Mouse (Mus musculus): Measurements from ENCODE around the gene Hist2h2ab.
"Not testable (repeated sequence)": the region's sequence is repeated elsewhere in the genome, so short reads cannot be mapped to it uniquely, and the experiment has no call there.

Gene Hist2h2ab

DNA sequence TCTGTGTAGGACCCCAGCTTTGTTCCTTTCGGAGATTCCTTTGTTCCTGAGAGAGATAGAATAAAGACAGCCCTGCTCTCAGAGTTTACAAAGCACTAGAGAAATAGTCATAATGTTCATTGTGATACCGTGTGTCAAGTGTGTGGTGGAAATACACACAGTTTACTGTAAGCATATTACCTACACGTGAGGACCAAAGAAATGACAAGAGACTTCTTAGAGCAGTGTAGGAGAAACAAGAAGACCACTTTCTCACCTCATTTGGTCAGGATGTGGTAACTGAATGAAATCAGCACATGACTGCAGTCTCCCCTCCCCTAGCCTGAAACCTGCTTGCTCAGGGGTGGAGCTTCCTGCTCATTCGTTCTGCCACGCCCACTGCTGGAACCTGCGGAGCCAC is 21.5 kb upstream of the Hist2h2ab start:
- DNase-seq (ENCODE audit: low read depth), result peak; percentile 90

DNA sequence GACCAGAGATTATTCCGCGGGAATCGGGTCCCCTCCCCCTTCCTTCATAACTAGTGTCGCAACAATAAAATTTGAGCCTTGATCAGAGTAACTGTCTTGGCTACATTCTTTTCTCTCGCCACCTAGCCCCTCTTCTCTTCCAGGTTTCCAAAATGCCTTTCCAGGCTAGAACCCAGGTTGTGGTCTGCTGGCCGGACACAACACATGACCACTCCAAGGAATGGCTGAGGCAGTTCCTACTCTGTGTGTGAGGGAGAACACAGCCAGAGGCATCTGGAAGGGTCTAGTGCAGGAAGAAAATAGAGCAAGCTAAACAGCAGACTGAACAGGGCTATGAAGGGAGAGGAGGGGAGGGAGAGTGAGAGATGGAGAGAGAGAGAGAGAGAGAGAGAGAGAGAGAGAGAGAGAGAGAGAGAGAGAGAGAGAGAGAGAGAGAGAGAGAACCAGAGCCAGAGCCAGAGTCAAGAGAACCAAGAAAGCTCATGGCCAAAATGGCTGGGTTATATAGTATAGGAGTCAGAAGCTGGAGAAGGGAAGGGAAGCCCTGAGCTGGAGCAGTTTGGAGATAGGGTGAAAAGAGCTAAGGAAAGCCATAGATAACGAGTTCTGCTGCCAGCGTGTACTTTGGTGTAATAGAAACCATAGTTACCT is 20.9 kb upstream of the Hist2h2ab start:
- DNase-seq (ENCODE audit: low read depth), result not testable (repeated sequence)

DNA sequence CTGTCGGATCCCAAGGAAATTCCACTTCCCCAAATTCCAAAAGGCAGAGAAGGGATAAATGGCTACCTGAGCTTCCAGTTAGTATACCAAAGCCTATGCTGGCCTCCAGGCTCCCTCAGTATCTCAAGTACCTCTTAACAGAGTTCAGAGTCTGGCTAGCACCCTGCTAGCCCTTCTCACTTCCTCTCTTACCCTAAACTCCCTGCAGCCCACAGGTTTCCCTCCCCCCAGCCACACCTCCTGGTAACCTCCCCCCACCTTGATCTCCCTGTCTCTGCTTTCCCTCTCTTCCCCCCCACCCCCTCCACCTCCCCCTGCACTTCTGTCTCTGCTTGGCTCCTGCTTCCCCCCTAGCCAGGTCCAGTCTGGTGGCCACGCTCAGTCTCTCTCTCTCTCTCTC is 19.9 kb upstream of the Hist2h2ab start:
- no peak for DNase-seq (ENCODE audit: low read depth)

DNA sequence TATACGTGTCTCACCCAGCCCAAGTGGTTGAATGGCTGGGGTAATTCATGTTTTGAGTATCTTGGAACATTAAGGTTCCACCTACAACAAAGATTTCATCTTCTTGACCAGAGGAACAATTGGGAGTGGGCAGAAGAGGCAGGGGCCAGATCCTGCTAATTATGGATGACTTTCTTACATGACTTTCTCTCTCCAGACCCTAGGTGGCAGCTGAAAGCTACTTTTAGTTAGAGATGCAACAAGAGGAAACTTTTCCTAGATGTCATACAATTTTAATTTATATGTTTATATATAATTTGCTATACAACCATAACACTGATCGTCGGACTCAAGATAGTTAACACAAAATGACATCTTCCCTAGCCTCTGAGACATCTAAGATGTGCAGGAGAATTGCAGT is 11.8 kb upstream of the Hist2h2ab start:
- DNase-seq (ENCODE audit: low read depth), result peak; percentile 25

DNA sequence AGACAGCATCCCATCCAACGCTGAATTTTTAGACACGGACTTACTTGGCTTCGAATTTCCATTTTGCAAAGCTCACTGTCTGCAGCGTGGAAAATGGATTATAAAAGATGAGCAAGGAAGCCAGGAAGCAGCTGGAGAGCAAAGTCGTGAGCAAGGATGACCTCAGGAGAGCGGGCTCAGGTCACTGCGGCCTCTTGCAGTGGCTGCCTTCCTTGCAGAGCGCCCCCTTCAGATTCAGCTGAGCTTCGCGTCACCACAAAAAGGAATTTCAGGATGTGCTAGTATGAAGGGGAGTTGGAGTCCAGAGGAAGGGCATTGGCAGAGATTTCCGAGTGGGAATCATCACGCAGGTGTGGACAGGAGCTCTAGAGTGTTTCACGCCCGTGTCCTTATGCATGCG is 10.4 kb upstream of the Hist2h2ab start:
- DNase-seq (ENCODE audit: low read depth), result no peak

DNA sequence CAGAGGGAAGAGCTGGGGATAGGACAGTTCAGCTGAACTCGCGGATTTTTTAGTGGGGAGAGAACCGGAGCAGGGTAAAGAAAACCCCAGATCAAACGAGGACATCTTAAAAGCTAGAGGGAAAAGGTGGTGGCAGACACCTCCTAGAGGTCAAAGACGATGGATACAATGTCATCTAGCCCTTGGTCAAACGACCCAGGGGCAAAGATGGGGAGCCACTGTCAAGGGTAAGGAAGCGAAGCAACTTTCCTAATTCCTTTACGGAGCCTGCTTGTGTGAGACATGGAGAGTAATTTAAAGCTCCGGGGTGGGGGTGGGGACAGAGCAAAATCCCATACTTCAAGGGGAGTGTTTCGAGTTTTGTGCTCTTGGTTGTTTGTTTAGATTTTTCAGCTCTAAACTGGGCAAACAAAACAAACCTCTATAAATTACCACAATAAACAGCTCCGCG is 449 bp upstream of the Hist2h2ab start:
- no peak for DNase-seq (ENCODE audit: low read depth)

DNA sequence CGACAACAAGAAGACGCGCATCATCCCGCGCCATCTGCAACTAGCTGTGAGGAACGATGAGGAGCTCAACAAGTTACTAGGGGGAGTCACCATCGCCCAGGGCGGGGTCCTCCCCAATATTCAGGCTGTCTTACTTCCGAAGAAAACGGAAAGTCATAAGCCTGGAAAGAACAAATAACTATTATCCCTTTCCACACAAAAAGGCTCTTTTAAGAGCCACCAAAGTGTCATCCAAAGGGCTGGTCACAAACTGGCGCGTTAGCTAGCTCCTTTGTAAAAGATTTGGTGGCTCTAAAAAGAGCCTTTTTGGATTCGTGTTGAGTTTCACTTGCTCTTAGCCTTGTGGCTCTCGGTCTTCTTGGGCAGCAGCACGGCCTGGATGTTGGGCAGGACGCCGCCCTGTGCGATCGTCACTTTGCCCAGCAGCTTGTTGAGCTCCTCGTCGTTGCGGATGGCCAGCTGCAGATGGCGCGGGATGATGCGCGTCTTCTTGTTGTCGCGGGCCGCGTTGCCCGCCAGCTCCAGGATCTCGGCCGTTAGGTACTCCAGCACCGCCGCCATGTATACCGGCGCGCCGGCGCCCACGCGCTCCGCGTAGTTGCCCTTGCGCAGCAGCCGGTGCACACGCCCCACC is 583 bp downstream of the Hist2h2ab start:
- peak; percentile 80 for DNase-seq (ENCODE audit: low read depth)

DNA sequence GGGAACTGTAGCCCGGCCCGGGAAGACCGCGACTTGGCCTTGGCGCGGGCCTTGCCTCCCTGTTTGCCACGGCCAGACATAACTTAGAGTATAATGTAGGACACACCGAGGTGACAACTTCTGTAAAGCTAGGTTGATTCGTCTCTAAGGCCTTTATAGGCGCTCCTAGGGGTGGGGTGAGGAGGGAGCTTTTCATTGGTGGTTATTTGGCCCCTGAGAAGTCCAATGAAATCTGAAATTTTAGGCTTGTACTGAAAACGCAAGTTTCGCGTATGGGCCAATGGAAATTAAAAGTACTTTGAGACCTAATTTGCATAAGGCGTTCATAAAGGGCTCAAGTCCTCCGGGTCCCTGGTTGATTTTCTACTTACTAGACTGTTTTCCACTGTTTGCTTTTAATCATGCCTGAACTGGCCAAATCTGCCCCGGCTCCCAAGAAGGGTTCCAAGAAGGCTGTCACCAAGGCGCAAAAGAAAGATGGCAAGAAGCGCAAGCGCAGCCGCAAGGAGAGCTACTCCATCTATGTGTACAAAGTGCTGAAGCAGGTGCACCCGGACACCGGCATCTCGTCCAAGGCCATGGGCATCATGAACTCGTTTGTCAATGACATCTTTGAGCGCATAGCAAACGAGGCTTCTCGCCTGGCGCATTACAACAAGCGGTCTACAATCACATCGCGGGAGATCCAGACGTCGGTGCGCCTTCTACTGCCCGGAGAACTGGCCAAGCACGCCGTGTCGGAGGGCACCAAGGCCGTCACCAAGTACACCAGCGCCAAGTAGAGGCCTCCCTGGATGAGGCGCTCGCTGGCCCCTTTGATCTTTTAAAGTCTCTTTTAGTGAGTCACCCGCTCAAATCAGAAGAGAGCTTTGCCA is 1.3 kb downstream of the Hist2h2ab start, which contains the start of the genes Hist2h2ac and Hist2h2be:
Gene Hist2h2ac, minus strand, starts transcription at position 116 of the 875 bp plus-strand sequence.
Gene Hist2h2be, plus strand, starts transcription at position 355 of the 875 bp plus-strand sequence.
- peak; percentile 96 for DNase-seq (ENCODE audit: low read depth)

DNA sequence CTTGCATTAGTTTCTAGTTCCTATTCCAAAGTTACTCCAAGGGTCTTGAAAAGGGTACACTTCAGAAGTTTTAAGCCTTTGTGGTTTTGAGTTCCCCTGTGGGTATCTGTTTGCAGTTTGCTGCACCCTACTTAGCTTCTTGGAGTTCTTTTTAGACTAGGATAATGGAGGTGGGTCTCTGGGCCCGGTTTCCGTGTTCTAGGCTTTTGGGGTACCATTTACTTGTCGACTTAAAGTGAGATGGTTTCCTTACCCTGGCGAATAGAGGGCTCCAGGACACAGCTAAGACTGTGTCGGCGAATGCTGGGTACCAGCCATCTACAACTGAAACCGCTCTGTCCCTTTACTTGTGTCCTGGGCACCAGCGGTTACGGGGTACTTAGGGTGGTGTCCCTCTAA is 2.0 kb downstream of the Hist2h2ab start:
- DNase-seq (ENCODE audit: low read depth), result no peak

DNA sequence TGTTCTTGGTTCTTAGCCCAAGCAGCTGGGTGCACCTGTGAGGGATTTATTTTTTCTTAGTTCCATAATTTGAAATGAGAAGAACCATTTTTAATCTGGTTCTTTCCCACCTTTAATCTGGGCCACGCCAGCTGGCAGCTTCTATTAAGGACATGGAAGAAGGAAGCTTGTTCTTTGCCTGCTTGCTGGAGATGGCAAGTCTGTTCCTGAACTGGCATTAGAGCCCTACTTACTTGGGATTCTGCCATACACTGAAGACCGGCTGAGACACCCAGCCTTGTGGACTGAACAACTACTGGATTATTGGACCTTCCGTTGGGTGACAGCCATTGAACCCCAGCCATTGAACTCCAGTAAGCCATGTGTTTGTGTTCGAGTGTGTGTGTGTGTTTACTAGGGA is 3.1 kb downstream of the Hist2h2ab start:
- no peak for DNase-seq (ENCODE audit: low read depth)

DNA sequence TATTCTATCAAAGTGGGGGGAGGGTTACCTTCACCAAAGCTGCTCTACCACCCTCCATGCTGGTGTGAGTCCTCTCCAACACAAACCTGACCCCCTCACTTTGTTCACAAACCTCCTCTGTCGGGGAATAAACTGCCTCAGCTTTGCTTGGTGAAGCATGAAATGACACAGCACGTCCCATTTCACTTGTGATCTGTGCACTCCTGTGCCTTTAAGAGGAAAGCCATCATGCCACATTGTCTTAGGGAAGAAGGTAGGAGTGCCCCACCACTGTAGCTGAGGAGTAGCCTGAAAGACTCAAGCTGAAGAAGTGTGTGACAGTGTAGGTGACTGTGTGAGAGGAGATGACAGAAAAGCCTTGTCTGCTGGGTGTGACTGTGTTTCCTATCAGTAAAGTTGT is 5.8 kb downstream of the Hist2h2ab start:
- DNase-seq (ENCODE audit: low read depth), result no peak

DNA sequence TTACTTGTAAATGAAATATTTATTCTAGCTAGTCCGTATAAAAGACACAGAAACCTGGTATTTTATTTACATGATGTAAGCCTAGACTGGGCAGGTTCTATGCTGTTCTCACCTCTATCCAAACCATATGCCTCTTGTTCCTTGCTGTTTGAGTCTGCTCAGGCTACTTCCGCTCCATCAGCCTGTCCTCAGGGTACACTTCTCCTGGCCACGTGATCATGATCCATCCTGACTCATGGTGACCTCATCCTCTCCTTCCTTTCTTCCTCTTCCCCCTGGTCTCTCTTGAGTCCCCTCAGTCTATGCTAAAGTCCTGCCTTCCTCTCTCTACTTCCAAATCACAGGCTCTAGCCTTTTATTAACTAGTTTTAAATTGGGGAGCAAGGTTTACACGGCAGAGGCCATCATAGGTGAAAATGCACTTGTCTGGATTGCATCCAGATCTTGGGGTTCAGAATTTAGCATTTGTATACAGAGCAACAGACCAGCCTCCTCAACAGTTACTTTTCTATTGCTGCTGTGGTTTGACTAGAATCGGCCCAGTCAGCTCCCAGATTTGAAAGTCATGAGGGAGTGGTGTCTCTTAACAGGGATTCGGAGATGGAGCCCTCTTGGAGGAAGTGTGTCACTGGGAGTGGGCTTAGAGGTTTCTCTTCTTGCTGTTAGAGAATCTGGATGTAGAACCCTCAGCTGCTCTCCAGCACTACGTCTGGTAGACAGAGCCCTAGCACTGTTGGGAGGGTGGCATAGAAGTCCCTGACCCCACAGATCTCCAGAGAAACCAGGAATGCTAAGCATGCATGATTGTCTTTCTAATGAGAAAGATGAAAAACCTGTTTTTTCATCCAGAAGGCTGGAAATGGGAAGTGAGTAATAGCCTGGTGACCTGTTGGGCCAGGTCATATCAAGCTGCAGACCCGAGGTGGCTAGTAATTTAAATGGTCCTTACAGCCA is 7.3 kb downstream of the Hist2h2ab start:
- no peak for DNase-seq (ENCODE audit: low read depth)

DNA sequence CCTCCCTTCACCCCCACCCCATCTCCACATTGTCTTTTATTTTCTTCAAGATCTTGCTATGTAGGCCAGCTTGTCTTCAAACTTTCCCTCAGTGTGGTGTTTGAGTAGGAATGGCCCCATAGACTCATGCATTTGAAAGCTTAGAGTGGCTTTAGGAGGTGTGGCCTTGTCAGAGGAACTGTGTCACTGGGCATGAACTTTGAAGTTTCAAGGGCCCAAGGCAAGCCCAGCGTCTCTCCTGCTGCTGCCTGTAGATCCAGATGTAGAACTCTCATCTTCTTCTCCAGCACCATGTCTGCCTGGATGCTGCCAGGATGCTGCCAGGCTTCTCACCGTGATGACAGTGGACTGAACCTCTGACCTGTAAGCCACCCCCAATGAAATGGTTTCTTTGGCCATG is 9.2 kb downstream of the Hist2h2ab start:
- no peak for DNase-seq (ENCODE audit: low read depth)

DNA sequence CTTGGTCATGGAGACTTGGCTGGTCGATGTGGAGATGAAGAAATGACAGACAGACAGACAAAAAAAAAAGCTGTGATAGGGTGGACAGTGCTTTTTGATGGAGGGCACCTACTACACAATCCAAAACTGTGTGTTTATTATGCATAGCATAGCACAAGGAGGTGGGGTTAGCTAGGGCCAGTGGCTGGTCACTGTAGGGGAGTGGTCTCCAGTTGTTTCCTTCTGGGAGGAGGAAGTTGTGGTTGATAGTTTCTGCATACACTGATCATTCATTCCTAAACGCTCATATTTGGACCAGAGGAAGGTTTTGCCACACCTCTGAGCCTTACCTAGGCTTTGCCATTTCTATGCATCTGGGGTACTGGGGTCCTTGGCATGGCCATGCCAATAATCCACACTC is 10.7 kb downstream of the Hist2h2ab start:
- DNase-seq (ENCODE audit: low read depth), result no peak

DNA sequence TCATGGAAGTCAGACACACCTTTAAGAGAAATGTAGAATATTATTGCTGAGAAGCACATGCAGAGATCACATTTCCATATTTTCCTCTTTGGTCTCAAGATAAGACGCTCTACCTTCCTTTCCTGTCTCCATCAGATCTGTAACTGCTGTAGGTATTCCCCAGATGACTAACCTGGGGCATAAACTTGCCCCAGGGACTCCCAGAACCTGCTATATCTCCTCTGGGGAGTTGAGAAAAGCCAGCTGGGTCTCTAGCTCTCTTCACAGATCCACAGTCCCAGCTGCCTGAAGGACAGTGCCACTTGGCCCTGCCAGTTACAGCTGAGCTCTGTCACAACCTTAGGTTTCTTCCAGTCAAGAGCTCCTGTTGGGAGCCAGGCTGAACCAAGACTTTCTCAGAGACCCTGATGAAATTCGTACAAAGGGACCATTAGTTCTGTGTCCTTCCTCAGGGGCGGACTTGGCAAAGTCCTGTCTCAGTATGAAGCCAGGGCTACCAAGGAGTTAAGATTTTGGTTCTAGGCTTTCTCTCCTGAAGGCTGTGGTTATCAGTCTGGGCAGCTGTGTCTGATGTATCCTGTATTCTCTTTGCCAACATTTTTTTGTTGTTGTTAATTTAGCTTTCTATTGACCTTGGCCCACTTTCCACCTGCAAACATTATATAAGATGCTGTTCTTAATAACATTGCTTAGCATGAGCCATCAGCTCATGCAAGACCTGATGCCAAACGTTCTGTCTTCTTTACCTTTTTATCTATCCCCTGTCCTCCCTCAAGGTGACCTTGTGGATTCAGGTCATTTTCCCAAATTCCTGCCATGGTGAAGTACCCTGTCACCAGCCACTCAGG is 11.5 kb downstream of the Hist2h2ab start:
- DNase-seq (ENCODE audit: low read depth), result no peak

DNA sequence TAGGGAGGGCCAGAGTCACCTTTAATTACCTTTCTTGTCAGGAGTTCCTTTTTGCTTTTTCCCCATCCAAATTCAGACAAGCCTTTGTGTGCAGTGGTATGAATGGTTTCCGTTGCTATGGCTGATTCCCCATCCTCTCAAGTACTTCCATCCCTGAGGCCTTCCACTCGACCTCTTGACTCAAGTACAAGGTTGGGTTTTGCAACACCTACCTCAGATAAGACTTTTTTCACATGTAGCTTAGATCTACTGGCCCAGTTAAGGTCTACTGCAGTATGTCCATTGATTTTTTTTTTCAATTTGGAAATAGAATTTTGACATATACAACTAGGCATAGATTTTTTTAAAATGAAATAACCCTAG is 12.1 kb downstream of the Hist2h2ab start:
- DNase-seq (ENCODE audit: low read depth), result no peak

DNA sequence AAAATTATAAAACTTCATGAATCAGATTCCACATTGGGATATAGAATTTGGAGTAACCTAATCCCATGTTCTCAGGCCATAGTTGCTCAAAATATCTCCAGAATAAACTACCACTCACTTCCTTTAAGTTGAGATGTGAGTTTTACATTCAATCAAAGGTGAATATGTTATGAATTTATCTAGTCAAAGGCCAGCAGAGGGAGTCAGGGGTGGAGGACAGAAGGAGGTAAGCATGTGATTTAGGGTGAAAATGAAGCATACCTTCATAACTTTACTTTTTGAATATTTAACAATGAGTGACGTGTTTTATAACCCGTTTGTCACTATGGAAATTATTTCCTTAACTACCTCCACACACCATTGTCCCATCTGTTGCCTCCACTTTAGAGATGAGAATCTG is 15.2 kb downstream of the Hist2h2ab start:
- peak; percentile 58 for DNase-seq (ENCODE audit: low read depth)

DNA sequence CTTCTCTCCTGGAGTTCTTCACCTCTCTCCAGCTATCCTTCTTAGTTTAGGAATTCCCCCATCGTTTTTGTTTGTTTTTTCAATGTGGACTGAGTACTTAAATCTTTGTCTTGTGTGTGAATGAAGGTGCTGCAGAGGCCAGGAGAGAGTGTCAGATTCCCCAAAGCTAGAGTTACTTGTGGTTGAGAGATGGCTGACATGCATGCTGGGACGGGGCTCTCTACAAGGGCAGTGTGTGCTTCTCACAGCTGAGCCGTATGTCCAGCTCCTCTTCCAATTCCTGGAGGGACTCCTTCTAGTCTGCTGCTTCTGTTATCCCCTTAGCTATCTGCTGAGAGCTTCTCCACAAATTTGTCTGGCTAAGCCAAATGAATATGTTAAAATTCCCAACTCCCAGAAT is 16.2 kb downstream of the Hist2h2ab start:
- no peak for DNase-seq (ENCODE audit: low read depth)

DNA sequence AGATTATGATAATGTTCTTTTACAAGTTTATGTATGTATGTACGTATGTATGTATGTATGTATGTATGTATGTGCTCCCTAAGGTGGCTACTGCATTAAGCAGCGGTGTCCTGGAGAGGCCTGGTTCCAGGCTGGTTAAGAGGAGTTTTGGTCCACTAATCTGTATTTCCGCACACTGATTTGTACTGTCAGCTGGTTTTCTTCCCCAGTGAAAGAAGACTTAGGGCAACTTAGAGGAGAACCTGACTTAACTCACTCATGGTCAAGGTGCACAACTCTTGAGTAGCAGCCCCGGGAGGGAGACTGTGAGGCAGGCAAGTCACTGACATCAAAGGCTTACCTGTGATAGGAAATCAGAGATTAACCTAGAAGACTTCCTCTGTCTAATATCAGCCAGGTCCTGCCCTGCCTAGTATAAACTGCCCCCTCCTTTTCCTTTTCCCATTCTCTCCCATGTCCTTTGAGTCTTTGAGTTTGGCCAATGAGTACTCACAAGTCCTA is 17.2 kb downstream of the Hist2h2ab start:
- DNase-seq (ENCODE audit: low read depth), result no peak

DNA sequence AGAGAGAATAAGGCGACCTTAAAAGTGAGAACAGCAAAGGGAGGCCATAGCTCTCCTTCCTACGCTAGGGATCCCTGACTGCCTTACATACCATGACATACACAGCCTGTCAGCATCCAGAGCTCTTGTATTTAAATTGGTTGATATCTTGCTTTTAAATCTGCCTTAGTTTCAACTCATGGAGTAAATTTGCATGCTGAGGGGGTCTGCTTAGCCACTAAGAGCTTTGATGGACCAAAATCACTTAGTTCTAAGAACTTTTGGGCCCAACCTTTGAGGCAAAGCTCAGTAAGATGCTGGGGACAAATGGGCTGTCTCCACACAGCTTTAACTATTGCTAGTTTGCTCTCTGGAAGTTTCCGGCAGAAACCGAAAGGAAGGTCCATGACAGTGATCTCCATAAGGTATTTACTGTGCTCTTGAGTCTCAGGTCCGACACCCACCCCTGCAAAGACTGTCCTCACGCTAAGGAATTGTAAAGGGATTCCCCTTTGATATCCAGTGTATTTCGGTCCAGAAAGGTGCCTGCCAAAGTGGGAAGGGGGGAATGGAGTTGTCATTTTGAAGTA is 17.8 kb downstream of the Hist2h2ab start:
- DNase-seq (ENCODE audit: low read depth), result peak; percentile 70

Data from induced T-regulatory cell, adult 2 months (primary cell).